Mouse (Mus musculus) midbrain, embryonic 14.5 days (tissue): ENCODE results near the gene Retreg2. TPM values are rescaled to one million over a fixed set of nuclear protein-coding genes. Genes with fewer than 3 reads are reported as not detected.

Source experiments
- ATAC-seq: fragments of 200-750 bp; cut with Nextera tagmentation; 2 replicates; pipeline ENCODE4 v1.8.0; 2017; ENCODE audit warnings: moderate number of reproducible peaks, moderate library complexity; ENCODE audit not compliant: low FRiP score, low TSS enrichment
- DNase-seq: peaks from one replicate; pipeline ENCODE4 v3.0.0-alpha.2; 2015
- H3K27ac ChIP-seq: fragments of 300-500 bp; sonication (generic); replicated peaks from 2 replicates; pipeline ENCODE4 v1.5.1; 2014; ENCODE audit warnings: mild to moderate bottlenecking, low read depth, low read length, moderate library complexity
- H3K27me3 ChIP-seq: fragments of 300-500 bp; sonication (generic); 2 replicates; pipeline ENCODE4 v1.6.1; 2014; ENCODE audit warnings: low read length, control low read depth, mixed read lengths; ENCODE audit not compliant: control insufficient read depth, insufficient read depth
- H3K36me3 ChIP-seq: fragments of 300-500 bp; sonication (generic); 2 replicates; pipeline ENCODE4 v1.6.1; 2014; ENCODE audit warnings: low read length, control low read depth; ENCODE audit not compliant: control insufficient read depth, insufficient read depth
- H3K4me1 ChIP-seq: fragments of 300-500 bp; sonication (generic); 2 replicates; pipeline ENCODE4 v1.6.1; 2014; ENCODE audit warnings: mild to moderate bottlenecking, antibody characterized with exemption, low read length, control low read depth; ENCODE audit not compliant: control insufficient read depth, insufficient read depth
- H3K4me2 ChIP-seq: fragments of 300-500 bp; sonication (generic); 2 replicates; pipeline ENCODE4 v1.6.1; 2014; ENCODE audit warnings: mild to moderate bottlenecking, low read length, moderate library complexity
- H3K4me3 ChIP-seq: fragments of 300-500 bp; sonication (generic); replicated peaks from 2 replicates; pipeline ENCODE4 v1.5.1; 2014; ENCODE audit warnings: low read depth, low read length
- H3K9ac ChIP-seq: fragments of 300-500 bp; sonication (generic); replicated peaks from 2 replicates; pipeline ENCODE4 v1.6.1; 2014; ENCODE audit warnings: mild to moderate bottlenecking, low read length, moderate library complexity
- H3K9me3 ChIP-seq: fragments of 300-500 bp; sonication (generic); 2 replicates; pipeline ENCODE4 v1.6.1; 2016; ENCODE audit warnings: low read length, control low read depth, mixed read lengths; ENCODE audit not compliant: control insufficient read depth
- WGBS: fragments of 180-500 bp; shearing (Covaris S2); extraction: QIAGEN DNeasy Blood & Tissue Kit; methylation state at CpG from one replicate; pipeline ENCODE4 v1.1.7; 2014; 5-methylcytosine and 5-hydroxymethylcytosine counted together
- polyA plus RNA-seq: library from polyadenylated mRNA; unstranded; fragments of >200 nt; fragmentation: Nextera tagmentation; extraction: Ambion mirVana; gene quantifications from 2 replicates; pipeline ENCODE4 v1.2.1, GENCODE M21; 2014

Gene Retreg2
- polyA plus RNA-seq, result 126 and 133 TPM in 2 replicates

GRCm38 (mm10) chr1:75142301-75143261 lies at the start of gene Retreg2, which contains the start of gene Cnppd1:
TSS of gene Retreg2 (plus strand) at chr1:75142778.
TSS of gene Cnppd1 (minus strand) at chr1:75142711.
- peak within 1 kb of the TSS; percentile 97 for H3K4me2 ChIP-seq
- H3K9ac ChIP-seq, result peak within 1 kb of the TSS; percentile 97
- peak within 1 kb of the TSS; percentile 92 for H3K4me3 ChIP-seq
- peaks cover 17% of the 10 kb centered on the region for H3K4me1 ChIP-seq
- ATAC-seq, result peak; percentile 92
- peaks cover 55% of the 10 kb centered on the region for H3K36me3 ChIP-seq
- no peaks in the 10 kb centered on the region for H3K9me3 ChIP-seq
- WGBS, result under 1% methylated on average over 90 of the region's 91 CpGs
- no peaks in the 10 kb centered on the region for H3K27me3 ChIP-seq
- peak within 1 kb of the TSS; percentile 98 for H3K27ac ChIP-seq
- DNase-seq, result peak; percentile 98

- ATAC-seq (no peak), DNase-seq (no peak)
- H3K9me3 ChIP-seq, result no peaks in the 10 kb centered on the region
- H3K27ac ChIP-seq, result no peak overlapping the region
- no peaks in the 10 kb centered on the region for H3K27me3 ChIP-seq
- H3K36me3 ChIP-seq, result no peaks in the 10 kb centered on the region
- WGBS, result 84% methylated on average over 3 of the region's 3 CpGs
- no peaks in the 10 kb centered on the region for H3K4me1 ChIP-seq
- H3K4me2 ChIP-seq, result no peak overlapping the region
- H3K9ac ChIP-seq, result no peak overlapping the region
- H3K4me3 ChIP-seq, result no peak overlapping the region
These were observed 20.4 kb upstream of the Retreg2 start for GRCm38 (mm10) chr1:75122211-75122610.

- no peaks in the 10 kb centered on the region for H3K9me3 ChIP-seq
- ATAC-seq, result peak; percentile 95
- no peaks in the 10 kb centered on the region for H3K36me3 ChIP-seq
- peak; percentile 99 for DNase-seq
- no peaks in the 10 kb centered on the region for H3K27me3 ChIP-seq
- H3K4me1 ChIP-seq, result no peaks in the 10 kb centered on the region
- WGBS, result 2% methylated on average over 56 of the region's 56 CpGs
- peak within 1 kb of the TSS; percentile 91 for H3K27ac ChIP-seq
- H3K4me3 ChIP-seq, result peak within 1 kb of the TSS; percentile 58
- H3K9ac ChIP-seq, result peak within 1 kb of the TSS; percentile 58
- H3K4me2 ChIP-seq, result peak within 1 kb of the TSS; percentile 68
These were observed 17.9 kb upstream of the Retreg2 start, which contains the start of gene Nhej1 for GRCm38 (mm10) chr1:75124346-75125321. TSS of gene Nhej1 (minus strand) at chr1:75125200.

GRCm38 (mm10) chr1:75125418-75125817 lies 17.2 kb upstream of the Retreg2 start:
- Histone ChIP-seq H3K4me1 (no peaks in the 10 kb centered on the region), H3K9me3 (no peaks in the 10 kb centered on the region), H3K27me3 (no peaks in the 10 kb centered on the region), H3K9ac (peak overlapping the region; percentile 58), H3K4me2 (peak overlapping the region; percentile 68), H3K4me3 (peak overlapping the region; percentile 58), H3K36me3 (no peaks in the 10 kb centered on the region), H3K27ac (peak overlapping the region; percentile 91)
- WGBS, result 40% methylated on average over 5 of the region's 5 CpGs
- ATAC-seq (no peak), DNase-seq (no peak)

- H3K27ac ChIP-seq, result no peak overlapping the region
- DNase-seq (no peak), ATAC-seq (no peak)
- no peaks in the 10 kb centered on the region for H3K36me3 ChIP-seq
- H3K4me1 ChIP-seq, result no peaks in the 10 kb centered on the region
- H3K9me3 ChIP-seq, result no peaks in the 10 kb centered on the region
- H3K4me2 ChIP-seq, result no peak overlapping the region
- H3K4me3 ChIP-seq, result no peak overlapping the region
- H3K9ac ChIP-seq, result no peak overlapping the region
- H3K27me3 ChIP-seq, result no peaks in the 10 kb centered on the region
- WGBS, result 80% methylated on average over 3 of the region's 3 CpGs
These were observed 13.9 kb upstream of the Retreg2 start for GRCm38 (mm10) chr1:75128641-75129040.

GRCm38 (mm10) chr1:75133421-75134207 lies 9.0 kb upstream of the Retreg2 start, which contains the start of gene Slc23a3:
TSS of gene Slc23a3 (minus strand) at chr1:75133890.
- Histone ChIP-seq H3K9ac (no peak within 1 kb of the TSS), H3K9me3 (no peaks in the 10 kb centered on the region), H3K4me1 (no peaks in the 10 kb centered on the region), H3K27ac (no peak within 1 kb of the TSS), H3K36me3 (peaks cover 37% of the 10 kb centered on the region), H3K4me3 (no peak within 1 kb of the TSS), H3K4me2 (no peak within 1 kb of the TSS), H3K27me3 (no peaks in the 10 kb centered on the region)
- DNase-seq (no peak), ATAC-seq (no peak)
- whole genome bisulfite sequencing, result 71% methylated on average over 12 of the region's 12 CpGs

GRCm38 (mm10) chr1:75136293-75136692 lies 6.3 kb upstream of the Retreg2 start:
- Histone ChIP-seq H3K36me3 (peaks cover 48% of the 10 kb centered on the region), H3K27me3 (no peaks in the 10 kb centered on the region), H3K9ac (no peak overlapping the region), H3K9me3 (no peaks in the 10 kb centered on the region), H3K4me3 (no peak overlapping the region), H3K27ac (no peak overlapping the region), H3K4me1 (peaks cover 10% of the 10 kb centered on the region), H3K4me2 (no peak overlapping the region)
- DNase-seq (no peak), ATAC-seq (no peak)
- WGBS, result 89% methylated on average over 6 of the region's 6 CpGs

- 86% methylated on average over 3 of the region's 3 CpGs for WGBS
- Histone ChIP-seq H3K27me3 (no peaks in the 10 kb centered on the region), H3K4me2 (no peak overlapping the region), H3K27ac (no peak overlapping the region), H3K9ac (no peak overlapping the region), H3K36me3 (peaks cover 48% of the 10 kb centered on the region), H3K4me3 (no peak overlapping the region), H3K9me3 (no peaks in the 10 kb centered on the region), H3K4me1 (peaks cover 10% of the 10 kb centered on the region)
- ATAC-seq (no peak), DNase-seq (no peak)
These were observed 5.8 kb upstream of the Retreg2 start for GRCm38 (mm10) chr1:75136730-75137129.
